Mouse (Mus musculus) G1E (cell line): ENCODE data around the gene Acaa1b.

ENCODE experiments used
- CTCF ChIP-seq: IDR thresholded peaks from 2 replicates; pipeline ENCODE4 v1.5.1; 2012; ENCODE audit warnings: low read depth, low read length, inconsistent platforms, mixed read lengths
- GATA1 ChIP-seq: IDR thresholded peaks from 2 replicates; pipeline ENCODE4 v1.6.1; 2012; ENCODE audit warnings: borderline replicate concordance, low read length, inconsistent platforms, mixed read lengths
- GATA2 ChIP-seq: IDR thresholded peaks from 2 replicates; pipeline ENCODE4 v1.6.1; 2012; ENCODE audit warnings: low read depth, low read length, inconsistent platforms, borderline replicate concordance
- POLR2AphosphoS5 ChIP-seq: IDR thresholded peaks from 2 replicates; pipeline ENCODE4 v1.6.1; 2012; ENCODE audit warnings: low read depth, low read length, inconsistent platforms; ENCODE audit not compliant: insufficient replicate concordance
- TAL1 ChIP-seq: conservative IDR thresholded peaks from 2 replicates; pipeline ENCODE4 v1.6.1; 2012; ENCODE audit warnings: low read depth, low read length, inconsistent platforms, mixed read lengths

DNA sequence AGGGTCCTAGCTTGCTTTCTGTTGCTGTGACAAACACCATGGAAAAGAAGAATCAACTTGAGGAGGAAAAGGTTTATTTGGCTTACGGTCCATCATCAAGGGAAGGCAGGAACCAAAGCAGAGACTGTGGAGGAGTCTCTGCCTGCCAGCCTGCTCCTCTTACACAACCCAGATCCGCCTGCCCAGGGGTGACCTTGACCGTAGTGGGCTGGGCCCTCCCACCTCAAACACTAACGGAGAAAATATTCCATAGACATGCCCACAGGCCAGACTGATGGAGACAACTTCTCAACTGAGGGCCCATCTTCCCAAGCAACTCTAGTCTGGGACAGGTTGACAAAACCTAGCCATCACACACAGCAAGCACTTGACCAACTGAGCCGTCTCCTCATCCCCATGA lies 14.8 kb downstream of the Acaa1b start:
- TF ChIP-seq CTCF (no peak), TAL1 (no peak), GATA1 (no peak), POLR2AphosphoS5 (no peak), GATA2 (no peak)
